Mouse (Mus musculus) cerebellum, postnatal 4 days (tissue): Measurements from ENCODE around the gene Nsmce1.

Experiments
- DNase-seq, 2 experiments: peaks; one replicate each; pipeline ENCODE4 v3.0.0; 2022; ENCODE audit warnings: low spot score in 2 of 2, mixed read lengths in 1 of 2

The Nsmce1 gene

DNA sequence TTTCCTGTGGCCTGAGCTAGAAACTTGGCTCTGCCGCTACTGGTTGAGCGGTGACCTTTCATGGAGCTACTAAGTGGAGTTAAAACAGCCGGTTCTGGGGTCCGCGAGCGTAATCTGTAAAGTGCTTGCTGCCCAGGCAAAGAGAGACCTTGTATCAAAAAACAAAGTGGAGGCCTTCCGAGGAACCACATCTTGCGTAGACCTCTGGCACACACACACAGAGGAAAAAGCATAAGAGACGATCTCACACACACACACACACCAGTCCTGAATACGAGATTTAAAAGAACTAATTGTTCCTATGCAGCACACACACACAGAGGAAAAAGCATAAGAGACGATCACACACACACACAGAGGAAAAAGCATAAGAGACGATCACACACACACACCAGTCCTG is 364 bp upstream of the Nsmce1 start:
- DNase-seq = no peak

- DNase-seq = no peak
Observed at GRCm38 (mm10) chr7:125489636-125490035, 1.8 kb downstream of the Nsmce1 start.

DNA sequence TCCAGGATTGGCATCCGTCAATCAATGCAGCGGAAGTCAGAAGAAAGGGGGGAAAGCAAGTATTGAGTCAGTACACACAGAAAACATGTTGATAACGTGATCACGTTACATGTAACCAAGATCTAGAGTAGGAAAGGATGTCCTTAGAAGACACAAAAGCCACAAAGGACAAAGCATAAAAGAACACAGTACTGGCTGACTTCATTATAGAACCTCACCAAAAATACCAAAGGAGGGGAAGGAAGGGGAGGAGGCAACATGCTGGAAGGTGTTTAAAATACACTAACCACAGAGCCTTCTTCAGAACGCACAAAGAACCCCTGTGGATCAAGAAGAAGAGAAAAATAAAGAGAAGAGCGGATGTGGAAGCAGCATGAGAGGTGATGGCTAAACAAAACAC is 2.7 kb downstream of the Nsmce1 start:
- DNase-seq = no peak

DNA sequence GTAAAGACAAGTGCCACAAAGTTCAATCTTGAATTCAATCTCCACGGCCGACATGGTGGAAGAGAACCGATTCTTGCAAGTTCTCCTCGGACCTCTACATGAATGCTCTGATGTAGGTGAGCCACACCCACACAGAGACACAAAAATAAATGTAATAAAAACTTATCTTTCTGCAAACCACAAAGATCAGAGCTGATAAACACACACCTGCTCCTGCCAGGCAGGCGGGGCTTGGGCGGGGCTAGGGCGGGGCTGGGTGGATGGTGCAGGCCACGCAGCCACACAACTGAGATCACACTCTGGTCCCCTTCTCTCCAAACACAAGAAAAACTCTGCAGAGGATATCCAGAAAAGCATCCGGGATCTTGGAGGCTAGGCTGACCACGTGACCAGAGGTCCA is 4.3 kb downstream of the Nsmce1 start:
- no peak for DNase-seq

DNA sequence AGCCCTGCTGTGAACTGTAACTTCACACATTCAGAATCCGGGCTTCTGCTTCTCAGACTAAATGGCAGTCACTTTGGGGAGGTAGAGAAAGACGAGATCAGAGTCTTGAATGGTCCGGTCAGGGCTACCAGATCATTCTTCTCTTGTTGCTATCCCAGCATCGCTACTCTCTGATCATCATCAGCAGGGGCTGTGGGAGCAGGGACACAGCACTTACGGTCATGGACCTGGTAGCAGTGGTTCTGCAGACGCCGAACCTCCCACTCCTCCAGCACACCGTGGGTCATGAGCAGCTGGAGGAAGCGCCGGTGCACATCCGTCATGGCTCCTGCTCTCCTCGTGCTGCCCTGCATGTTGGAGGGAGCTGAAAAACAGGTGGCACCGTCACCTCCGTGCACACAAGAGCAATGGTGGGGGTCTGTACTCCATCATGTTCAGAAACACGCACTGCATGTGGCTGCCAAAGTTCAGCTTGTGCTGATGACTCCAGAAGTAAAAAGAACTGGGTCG is 5.2 kb downstream of the Nsmce1 start:
- no peak for DNase-seq

GRCm38 (mm10) chr7:125484791-125485190 is 6.6 kb downstream of the Nsmce1 start:
- DNase-seq = no peak

DNA sequence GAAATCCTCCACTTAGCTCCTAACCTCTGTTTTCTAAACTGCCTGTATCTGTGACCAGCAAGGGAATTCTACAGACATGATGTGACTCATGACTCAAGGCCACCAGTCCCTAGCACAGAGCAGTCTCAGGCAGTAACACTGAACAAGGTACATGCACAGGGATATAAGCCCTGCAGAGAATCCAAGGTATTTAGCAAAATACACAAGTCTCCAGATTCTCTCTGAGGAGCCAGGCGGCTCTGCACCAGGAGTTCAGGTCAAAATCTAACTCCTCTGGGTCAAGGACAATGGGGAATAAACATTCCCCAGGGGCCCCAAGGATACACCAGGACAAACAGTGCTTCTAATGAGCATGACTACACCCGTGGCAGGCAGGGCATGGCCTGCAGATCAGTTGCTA is 8.5 kb downstream of the Nsmce1 start:
- no peak for DNase-seq

DNA sequence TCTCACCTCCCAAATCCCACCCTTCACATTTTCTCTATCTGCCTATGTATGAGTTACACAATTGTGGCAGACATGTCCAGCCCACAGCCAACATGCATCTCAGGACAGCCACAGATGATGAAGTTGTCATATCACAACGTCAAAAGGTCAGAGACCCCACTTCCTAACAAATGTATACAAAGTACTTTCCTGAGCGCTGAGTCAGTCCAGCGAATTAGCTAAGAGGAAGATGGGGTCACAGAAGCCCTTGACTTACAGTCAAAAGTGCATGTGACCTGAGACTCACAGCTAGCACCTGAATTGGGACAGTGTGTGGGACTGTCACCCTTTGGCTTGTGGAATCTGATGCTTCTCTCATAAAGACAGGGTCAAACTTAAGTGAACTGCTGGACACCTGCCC is 9.1 kb downstream of the Nsmce1 start:
- DNase-seq = no peak

DNA sequence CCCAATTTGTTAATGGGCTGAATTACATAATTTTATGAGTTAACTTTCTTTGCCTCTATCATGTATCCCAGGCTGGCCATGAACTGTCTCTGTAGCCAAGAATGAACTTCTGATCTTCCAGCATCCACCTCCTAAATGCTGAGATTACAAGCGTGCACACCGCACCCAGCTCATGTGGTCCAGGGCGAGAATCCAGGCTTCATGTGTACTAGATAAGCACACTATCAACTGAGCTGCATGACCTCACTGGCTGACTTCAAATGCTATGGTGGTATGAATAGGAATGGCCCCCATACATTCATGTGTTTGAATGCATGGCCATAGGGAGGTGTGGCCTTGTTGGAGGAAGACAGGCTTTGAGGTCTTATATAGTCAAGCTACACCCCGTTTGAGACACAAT is 10.9 kb downstream of the Nsmce1 start:
- DNase-seq = no peak

DNA sequence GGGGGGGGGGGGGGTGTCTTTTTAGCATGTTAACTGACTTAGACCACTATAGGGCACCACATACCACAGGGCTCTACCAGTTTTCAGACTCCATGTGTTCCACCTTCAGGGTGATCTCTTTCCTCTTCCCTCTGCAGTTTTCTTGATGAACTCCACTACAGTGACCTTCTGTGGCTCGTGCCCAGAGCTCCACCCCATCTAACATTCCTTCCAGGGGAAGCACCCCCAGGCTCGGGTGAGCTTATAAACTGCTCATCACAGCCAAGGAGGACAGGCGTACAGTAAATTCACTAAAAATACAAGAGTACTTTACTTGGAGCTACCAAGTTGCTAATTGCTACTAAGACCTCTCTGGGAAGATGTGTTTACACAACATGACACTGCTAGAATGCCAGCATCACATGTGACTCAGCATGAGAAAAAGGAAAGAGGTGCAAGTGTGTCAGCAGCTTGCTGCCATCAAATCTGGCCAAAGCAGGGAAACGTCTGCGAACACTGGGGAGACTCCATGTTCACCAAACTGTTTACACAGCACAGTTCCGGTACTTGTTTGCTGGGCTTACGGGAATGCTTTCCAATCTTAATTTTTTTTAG is 12.9 kb downstream of the Nsmce1 start:
- DNase-seq = no peak

DNA sequence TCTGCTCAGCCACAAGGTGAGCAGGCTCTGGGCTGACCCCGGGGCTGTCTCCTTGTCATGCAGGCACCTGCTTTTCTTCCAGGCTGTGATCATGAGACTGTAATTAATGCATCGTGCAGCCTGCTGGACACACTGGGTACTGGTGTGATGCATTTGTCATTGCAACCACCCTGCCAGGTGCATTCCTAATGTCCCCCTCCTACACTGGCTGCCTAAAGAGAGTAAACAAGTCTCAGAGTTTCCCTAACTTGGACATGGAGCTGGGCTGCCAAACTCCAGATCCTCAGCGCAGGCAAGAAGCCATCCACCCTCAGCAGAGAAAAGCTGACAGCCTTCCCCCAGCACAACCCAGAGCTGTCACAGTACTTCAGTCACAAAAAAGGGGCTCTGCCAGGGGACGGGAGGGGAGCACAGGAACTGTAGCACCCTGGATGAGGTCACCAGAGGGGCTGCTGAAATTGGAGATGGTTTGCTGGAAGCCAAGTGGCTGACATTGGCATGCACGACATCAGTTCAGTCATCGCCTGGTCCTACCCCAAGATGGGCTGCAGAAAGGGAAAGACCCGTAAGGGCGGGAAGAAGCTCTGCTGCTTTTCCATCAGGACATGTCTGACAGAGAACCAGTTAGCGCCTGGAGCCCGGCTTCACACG is 15.7 kb downstream of the Nsmce1 start:
- peak in 1 of 2 experiments; percentile 19 for DNase-seq

DNA sequence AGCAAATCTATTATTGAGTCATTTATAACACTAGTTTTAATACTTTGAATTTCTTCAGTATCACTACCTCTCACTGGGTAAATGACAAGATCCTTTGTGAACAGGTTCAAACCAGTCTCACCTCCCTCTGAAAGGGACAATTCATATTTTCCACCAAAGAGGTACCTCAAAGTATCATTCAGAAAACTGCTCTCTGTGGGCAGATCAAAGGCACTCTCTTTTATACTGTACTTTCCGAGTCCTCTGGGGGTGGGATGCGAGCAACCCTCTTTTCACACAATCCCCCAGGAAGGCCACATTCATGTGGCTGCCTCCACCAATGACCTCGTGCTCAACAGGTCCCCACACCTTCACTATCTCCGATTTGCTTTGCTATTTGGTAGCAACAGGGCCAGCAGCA is 16.9 kb downstream of the Nsmce1 start:
- DNase-seq = no peak

GRCm38 (mm10) chr7:125471991-125472741 is 19.2 kb downstream of the Nsmce1 start:
- peak; percentile 73 to 79 for DNase-seq

DNA sequence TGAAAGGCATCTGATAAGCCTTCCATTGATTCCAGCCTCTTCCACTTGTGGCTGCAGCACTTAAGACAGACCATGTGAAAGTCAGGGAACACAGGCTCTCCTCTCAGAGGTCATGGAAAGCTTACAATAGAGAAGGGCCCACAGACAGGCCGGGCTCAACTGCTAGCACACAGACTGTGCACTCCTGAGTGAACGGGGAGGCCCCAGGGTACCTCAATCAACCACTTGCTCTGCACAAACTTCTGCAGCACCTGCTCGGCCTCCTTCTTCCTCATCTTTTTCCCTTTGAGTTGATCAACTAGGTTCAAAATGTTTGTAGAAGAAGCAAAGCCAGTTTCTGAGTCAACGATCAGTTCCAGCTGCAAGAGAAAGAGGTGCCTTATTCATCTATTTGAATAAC is 20.5 kb downstream of the Nsmce1 start:
- DNase-seq = no peak

- DNase-seq = peak; percentile 60 to 72
Observed at GRCm38 (mm10) chr7:125469937-125470336, 21.5 kb downstream of the Nsmce1 start.

GRCm38 (mm10) chr7:125462200-125462599 is 29.2 kb downstream of the Nsmce1 start:
- no peak for DNase-seq

- DNase-seq = peak in 1 of 2 experiments; percentile 34
Observed at GRCm38 (mm10) chr7:125453671-125454070, 37.7 kb downstream of the Nsmce1 start.

- DNase-seq = no peak
Observed at GRCm38 (mm10) chr7:125451078-125451477, 40.3 kb downstream of the Nsmce1 start.

GRCm38 (mm10) chr7:125450678-125451077 is 40.7 kb downstream of the Nsmce1 start:
- no peak for DNase-seq

DNA sequence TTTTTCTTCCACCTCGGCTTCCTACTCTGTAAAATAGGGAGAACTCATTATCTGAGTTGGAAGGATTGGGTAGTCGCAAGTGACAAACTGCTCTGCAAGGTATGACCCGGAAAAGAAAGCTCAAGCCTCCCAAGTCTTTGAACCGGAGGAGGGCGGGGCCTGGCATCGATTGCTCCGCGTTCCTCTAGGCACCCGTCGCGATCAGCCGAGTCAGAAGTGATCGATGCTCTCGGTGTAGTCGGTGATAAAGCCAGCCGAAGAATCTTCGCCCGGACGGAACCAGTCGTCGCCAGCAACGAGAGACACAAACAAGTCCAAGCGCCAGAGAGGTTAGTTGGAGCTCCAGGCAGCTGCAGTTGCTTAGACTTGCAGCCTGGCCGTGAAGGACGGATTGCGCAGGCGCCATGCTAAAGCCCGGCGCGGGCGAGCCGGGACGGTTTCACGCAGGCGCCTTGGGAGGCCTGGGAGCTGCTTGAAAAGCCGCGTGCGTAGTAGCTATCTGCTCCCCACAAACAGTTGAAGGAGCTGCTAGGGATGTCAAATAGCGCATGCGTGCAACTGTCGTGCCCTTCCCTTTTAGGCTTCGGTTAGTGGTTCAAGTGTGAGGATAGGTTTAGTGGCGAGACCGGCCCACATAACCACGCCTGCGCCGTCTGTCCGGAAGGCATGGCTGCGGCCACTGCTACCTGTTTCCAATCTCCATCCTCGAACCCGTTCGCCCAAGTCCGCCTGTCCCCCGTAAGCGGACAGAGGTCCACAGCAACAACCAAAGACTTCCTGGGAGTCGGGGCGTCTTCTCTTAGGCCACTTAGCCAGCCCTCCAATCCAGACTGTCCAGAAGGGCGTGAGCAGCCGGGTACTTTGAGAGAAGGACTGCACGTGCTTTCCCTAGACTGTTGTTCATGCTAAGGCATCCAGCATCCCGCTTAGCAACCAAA is 46.7 kb downstream of the Nsmce1 start, which contains the start of gene Kdm8:
Gene Kdm8, plus strand, starts transcription at position 213 of the 938 bp plus-strand sequence.
- peak; percentile 77 to 89 for DNase-seq

DNA sequence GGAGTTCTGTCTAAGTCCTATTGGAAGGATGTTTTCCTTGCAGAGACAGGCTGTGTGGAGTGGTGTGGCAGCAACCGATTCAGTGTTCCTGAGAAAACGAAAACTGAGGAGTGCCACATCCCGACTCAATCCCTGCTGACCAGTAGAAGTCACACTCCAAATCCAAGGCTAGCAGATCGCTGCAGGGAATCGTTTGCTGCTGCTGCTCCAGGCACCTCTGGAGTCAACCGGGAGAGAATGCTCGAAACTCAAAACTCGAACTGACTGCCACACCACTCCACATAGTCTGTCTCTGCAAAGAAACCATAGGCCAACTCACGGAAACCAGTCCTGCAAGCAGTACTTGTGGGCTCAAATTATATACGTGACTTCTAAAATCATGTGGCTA is 47.3 kb downstream of the Nsmce1 start:
- DNase-seq = no peak

GRCm38 (mm10) chr7:125442323-125442722 is 49.1 kb downstream of the Nsmce1 start:
- DNase-seq = no peak
